Mouse (Mus musculus) erythroblast, embryonic 14.5 days (primary cell): Measurements from ENCODE around the gene Il31ra. TPM values are rescaled to one million over a fixed set of nuclear protein-coding genes. Genes with fewer than 3 reads are reported as not detected.

Experiments
- H3K27me3 ChIP-seq: 2 replicates; pipeline ENCODE4 v1.6.1; 2012; ENCODE audit warnings: inconsistent platforms; ENCODE audit not compliant: control insufficient read depth
- H3K36me3 ChIP-seq: 2 replicates; pipeline ENCODE4 v1.6.1; 2012; ENCODE audit warnings: mild to moderate bottlenecking, inconsistent platforms; ENCODE audit not compliant: control insufficient read depth
- H3K4me1 ChIP-seq: 2 replicates; pipeline ENCODE4 v1.6.1; 2012; ENCODE audit warnings: inconsistent platforms; ENCODE audit not compliant: control insufficient read depth
- H3K4me3 ChIP-seq: replicated peaks from 2 replicates; pipeline ENCODE3; 2012; ENCODE audit warnings: moderate library complexity, mild to moderate bottlenecking, inconsistent platforms
- H3K9me3 ChIP-seq: 2 replicates; pipeline ENCODE4 v1.6.1; 2012; ENCODE audit warnings: low read length, inconsistent platforms, mixed read lengths; ENCODE audit not compliant: control insufficient read depth
- GATA1 ChIP-seq: IDR thresholded peaks from 2 replicates; pipeline ENCODE4 v1.6.1; 2012; ENCODE audit warnings: low read length, inconsistent platforms, mixed read lengths
- TAL1 ChIP-seq: IDR thresholded peaks from 3 replicates; pipeline ENCODE4 v1.6.1; 2012; ENCODE audit warnings: low read length, inconsistent platforms, mixed read lengths
- polyA plus RNA-seq: library from polyadenylated mRNA; stranded (reverse); fragments of >175 nt; gene quantifications from 2 replicates; pipeline ENCODE4 v1.2.3, GENCODE M21; 2012

Gene Il31ra
- polyA plus RNA-seq, 1 experiment = not detected

DNA sequence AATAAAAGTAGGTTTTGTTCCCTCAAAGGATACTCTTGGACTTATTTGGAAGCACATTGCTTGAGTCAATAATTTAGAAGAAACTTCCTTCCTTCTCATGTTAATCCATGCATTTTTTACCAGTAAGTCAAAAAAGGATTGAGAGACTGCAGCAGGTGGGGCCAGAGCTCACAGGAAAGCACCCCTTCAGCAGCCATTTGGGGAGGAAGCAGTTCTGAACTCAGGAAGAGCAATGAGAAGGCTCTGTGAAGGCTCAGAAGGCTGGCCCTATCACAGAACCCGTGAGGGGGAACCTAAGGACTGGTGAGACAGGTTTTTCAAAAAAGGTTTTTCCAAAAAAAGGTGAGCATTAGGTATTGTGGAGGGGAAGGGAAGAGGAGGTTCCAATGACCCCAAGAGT, 79.6 kb downstream of the Il31ra start:
- TF ChIP-seq GATA1 (no peak), TAL1 (no peak)
- Histone ChIP-seq H3K27me3 (no peaks in the 10 kb centered on the region; the same call in 1 of the 2 replicates), H3K9me3 (peaks cover 2% of the 10 kb centered on the region; the same call in 1 of the 2 replicates), H3K36me3 (no peaks in the 10 kb centered on the region), H3K4me1 (no peaks in the 10 kb centered on the region), H3K4me3 (no peak overlapping the region)

GRCm38 (mm10) chr13:112512824-112513223, 81.3 kb downstream of the Il31ra start:
- TF ChIP-seq GATA1 (no peak), TAL1 (no peak)
- Histone ChIP-seq H3K4me3 (no peak overlapping the region), H3K36me3 (no peaks in the 10 kb centered on the region), H3K9me3 (no peaks in the 10 kb centered on the region), H3K27me3 (no peaks in the 10 kb centered on the region), H3K4me1 (no peaks in the 10 kb centered on the region)

DNA sequence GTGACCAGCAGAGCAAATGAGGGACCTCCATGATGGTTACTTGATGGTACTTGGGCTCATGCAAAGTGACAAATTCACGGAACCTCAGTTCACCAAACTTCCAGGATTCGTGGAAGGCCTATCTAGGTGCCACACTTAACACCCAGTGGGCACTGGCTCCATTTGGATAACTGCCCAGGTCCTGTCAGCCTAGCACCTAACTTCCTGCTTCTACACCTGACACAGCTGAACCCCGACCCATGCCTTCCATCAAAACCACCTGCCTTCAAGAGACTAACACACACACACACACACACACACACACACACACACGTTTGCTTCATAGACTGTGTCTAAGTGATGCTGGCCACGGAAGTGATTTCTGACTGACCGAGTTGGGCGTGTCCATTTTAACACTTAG, 82.3 kb downstream of the Il31ra start:
- H3K4me1 ChIP-seq = no peaks in the 10 kb centered on the region
- H3K9me3 ChIP-seq = no peaks in the 10 kb centered on the region
- H3K36me3 ChIP-seq = no peaks in the 10 kb centered on the region
- H3K4me3 ChIP-seq = no peak overlapping the region
- no peaks in the 10 kb centered on the region for H3K27me3 ChIP-seq
- TF ChIP-seq GATA1 = no peak
- no peak for TF ChIP-seq TAL1

- TF ChIP-seq TAL1 (no peak), GATA1 (no peak)
- no peak overlapping the region for H3K4me3 ChIP-seq
- H3K27me3 ChIP-seq = no peaks in the 10 kb centered on the region
- H3K4me1 ChIP-seq = no peaks in the 10 kb centered on the region
- H3K9me3 ChIP-seq = no peaks in the 10 kb centered on the region
- H3K36me3 ChIP-seq = no peaks in the 10 kb centered on the region
Observed at GRCm38 (mm10) chr13:112511261-112511660, 82.9 kb downstream of the Il31ra start.

DNA sequence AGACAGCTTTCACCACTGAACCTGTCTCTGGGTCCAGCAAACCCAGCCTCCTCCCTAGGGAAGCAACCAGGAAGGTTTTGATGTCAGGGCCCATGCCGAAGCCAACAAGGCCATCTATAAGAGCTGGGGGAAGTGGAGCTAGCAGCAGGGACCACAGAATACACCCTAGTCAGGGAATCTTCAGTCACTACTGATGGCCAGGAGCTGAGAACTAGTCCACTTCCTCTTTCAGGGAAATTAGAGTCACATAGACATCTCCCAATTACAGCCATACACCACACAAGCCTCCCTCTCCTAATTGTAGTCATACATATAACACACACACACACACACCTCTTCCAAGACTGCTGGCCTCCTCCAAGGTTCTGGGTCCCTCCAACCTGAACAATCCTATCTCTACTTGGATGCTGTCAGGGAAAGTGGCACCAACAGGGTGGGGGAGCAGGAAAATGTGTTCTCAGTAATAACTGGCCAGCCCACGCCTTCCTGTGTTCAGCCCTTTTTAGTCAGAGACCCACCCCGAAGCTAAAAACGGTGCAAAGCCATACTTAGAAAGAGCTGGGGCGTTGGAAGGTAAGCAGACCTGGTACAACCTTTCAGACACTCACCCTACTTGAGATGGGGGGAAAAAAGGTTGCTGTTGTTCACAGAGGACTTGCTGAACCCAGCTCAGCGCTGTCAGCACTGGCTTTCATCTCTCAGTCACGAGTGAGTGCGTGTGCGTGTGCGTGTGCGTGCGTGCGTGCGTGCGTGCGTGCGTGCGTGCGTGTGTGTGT, 83.5 kb downstream of the Il31ra start:
- Histone ChIP-seq H3K4me3 (no peak overlapping the region), H3K27me3 (no peaks in the 10 kb centered on the region), H3K36me3 (no peaks in the 10 kb centered on the region; the same call in 1 of the 2 replicates), H3K9me3 (no peaks in the 10 kb centered on the region), H3K4me1 (no peaks in the 10 kb centered on the region)
- no peak for TF ChIP-seq TAL1
- no peak for TF ChIP-seq GATA1

- Histone ChIP-seq H3K4me1 (no peaks in the 10 kb centered on the region), H3K27me3 (no peaks in the 10 kb centered on the region), H3K9me3 (no peaks in the 10 kb centered on the region), H3K36me3 (no peaks in the 10 kb centered on the region; the same call in 1 of the 2 replicates), H3K4me3 (no peak overlapping the region)
- no peak for TF ChIP-seq TAL1
Observed at GRCm38 (mm10) chr13:112509465-112509864, 84.7 kb downstream of the Il31ra start.

- Histone ChIP-seq H3K36me3 (peaks cover 7% of the 10 kb centered on the region; the same call in 1 of the 2 replicates), H3K9me3 (no peaks in the 10 kb centered on the region), H3K27me3 (no peaks in the 10 kb centered on the region), H3K4me3 (no peak overlapping the region), H3K4me1 (no peaks in the 10 kb centered on the region)
- TF ChIP-seq GATA1 = no peak
- no peak for TF ChIP-seq TAL1
Observed at GRCm38 (mm10) chr13:112508487-112508886, 85.7 kb downstream of the Il31ra start.

GRCm38 (mm10) chr13:112507691-112508090, 86.5 kb downstream of the Il31ra start:
- TF ChIP-seq TAL1 (no peak), GATA1 (no peak)
- Histone ChIP-seq H3K4me1 (no peaks in the 10 kb centered on the region), H3K36me3 (peaks cover 7% of the 10 kb centered on the region; the same call in 1 of the 2 replicates), H3K9me3 (no peaks in the 10 kb centered on the region), H3K27me3 (no peaks in the 10 kb centered on the region), H3K4me3 (no peak overlapping the region)

DNA sequence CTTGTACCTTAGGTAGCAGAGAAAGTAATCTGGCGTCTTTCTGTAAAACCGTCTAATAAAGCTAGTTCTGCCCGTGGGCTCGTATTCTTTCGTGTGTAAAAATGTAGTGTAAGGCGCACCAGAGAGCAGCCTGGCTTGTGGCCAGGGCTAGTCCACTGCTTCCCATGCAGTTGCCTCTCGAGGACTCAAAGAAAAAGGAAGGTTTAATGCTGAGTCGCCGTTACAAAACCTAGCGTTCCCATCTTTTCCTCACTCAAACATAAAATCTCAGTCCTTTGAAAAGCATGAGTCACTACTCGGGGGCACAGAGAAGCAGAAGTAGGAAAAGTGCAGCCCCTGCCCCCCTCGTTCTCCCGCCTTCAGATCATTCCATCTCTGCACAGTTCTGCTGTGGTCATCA, 87.4 kb downstream of the Il31ra start:
- H3K4me3 ChIP-seq = no peak overlapping the region
- no peaks in the 10 kb centered on the region for H3K9me3 ChIP-seq
- H3K4me1 ChIP-seq = no peaks in the 10 kb centered on the region
- H3K36me3 ChIP-seq = peaks cover 7% of the 10 kb centered on the region; the same call in 1 of the 2 replicates
- TF ChIP-seq TAL1 = no peak
- TF ChIP-seq GATA1 = no peak
- no peaks in the 10 kb centered on the region for H3K27me3 ChIP-seq
